Mouse (Mus musculus) megakaryocyte, embryonic 14.5 days (primary cell): Measurements from ENCODE around the gene Kif21a.

Source experiments
- FLI1 ChIP-seq: IDR thresholded peaks from 2 replicates; pipeline ENCODE4 v1.6.1; 2012; ENCODE audit warnings: low read length, inconsistent platforms, mixed read lengths
- GATA1 ChIP-seq: IDR thresholded peaks from 3 replicates; pipeline ENCODE4 v1.6.1; 2012; ENCODE audit warnings: mixed read lengths, low read length, inconsistent platforms, borderline replicate concordance

- no peak for TF ChIP-seq GATA1
- TF ChIP-seq FLI1 = no peak
These were observed 49.3 kb downstream of the Kif21a start for GRCm38 (mm10) chr15:91000280-91001036.
